Mouse (Mus musculus) heart, postnatal 0 days (tissue): ENCODE measurements around the gene Higd1b. TPM values are rescaled to one million over a fixed set of nuclear protein-coding genes. Genes with fewer than 3 reads are reported as not detected.

Experiments used
- ATAC-seq: fragments of 200-750 bp; cut with Nextera tagmentation; 2 replicates; pipeline ENCODE4 v1.8.0; 2017; ENCODE audit warnings: low read depth, moderate number of reproducible peaks, moderate library complexity; ENCODE audit not compliant: insufficient read depth
- DNase-seq: peaks from one replicate; pipeline ENCODE4 v3.0.0-alpha.2; 2016; ENCODE audit warnings: low spot score
- H3K27ac ChIP-seq: fragments of 300-500 bp; sonication (generic); 2 replicates; pipeline ENCODE4 v1.5.1; 2014; ENCODE audit warnings: low read depth, mild to moderate bottlenecking
- H3K27me3 ChIP-seq: fragments of 300-500 bp; sonication (generic); 2 replicates; pipeline ENCODE4 v1.6.1; 2014; ENCODE audit warnings: low read length, mixed read lengths; ENCODE audit not compliant: control insufficient read depth, insufficient read depth
- H3K36me3 ChIP-seq: fragments of 300-500 bp; sonication (generic); replicated peaks from 2 replicates; pipeline ENCODE4 v1.6.1; 2014; ENCODE audit warnings: low read length, mixed read lengths; ENCODE audit not compliant: control insufficient read depth, insufficient read depth
- H3K4me1 ChIP-seq: fragments of 300-500 bp; sonication (generic); 2 replicates; pipeline ENCODE4 v1.6.1; 2014; ENCODE audit warnings: antibody characterized with exemption; ENCODE audit not compliant: control insufficient read depth, insufficient read depth
- H3K4me2 ChIP-seq: fragments of 300-500 bp; sonication (generic); 2 replicates; pipeline ENCODE4 v1.6.1; 2014; ENCODE audit warnings: low read depth, mild to moderate bottlenecking, low read length, moderate library complexity
- H3K4me3 ChIP-seq: fragments of 300-500 bp; sonication (generic); 2 replicates; pipeline ENCODE4 v1.5.1; 2014; ENCODE audit warnings: low read depth, low read length
- H3K9ac ChIP-seq: fragments of 300-500 bp; sonication (generic); replicated peaks from 2 replicates; pipeline ENCODE4 v1.6.1; 2014; ENCODE audit warnings: low read depth, low read length, mixed read lengths
- H3K9me3 ChIP-seq: fragments of 300-500 bp; sonication (generic); replicated peaks from 2 replicates; pipeline ENCODE4 v1.6.1; 2016; ENCODE audit warnings: low read length; ENCODE audit not compliant: control insufficient read depth
- CTCF ChIP-seq: IDR thresholded peaks from 2 replicates; pipeline ENCODE4 v1.5.1; 2016; ENCODE audit warnings: antibody characterized with exemption, control low read depth, low read depth
- EP300 ChIP-seq: IDR thresholded peaks from 2 replicates; pipeline ENCODE4 v1.6.1; 2016; ENCODE audit warnings: antibody characterized with exemption, low read depth
- WGBS: fragments of 180-500 bp; shearing (Covaris S2); extraction: QIAGEN DNeasy Blood & Tissue Kit; methylation state at CpG from one replicate; pipeline ENCODE4 v1.1.7; 2014; 5-methylcytosine and 5-hydroxymethylcytosine counted together
- polyA plus RNA-seq: library from polyadenylated mRNA; unstranded; fragments of >200 nt; fragmentation: Nextera tagmentation; extraction: Ambion mirVana; gene quantifications from 2 replicates; pipeline ENCODE4 v1.2.1, GENCODE M21; 2015
- total RNA-seq: library from RNA; depleted of rRNA; stranded (reverse); fragments of >200 nt; gene quantifications from 2 replicates; pipeline ENCODE4 v1.2.3, GENCODE M21; 2014; ENCODE audit warnings: low replicate concordance; rRNA removed

The Higd1b gene
- total and polyA plus RNA-seq, 2 experiments from 2014 or later = 11.7 to 38.7 TPM

DNA sequence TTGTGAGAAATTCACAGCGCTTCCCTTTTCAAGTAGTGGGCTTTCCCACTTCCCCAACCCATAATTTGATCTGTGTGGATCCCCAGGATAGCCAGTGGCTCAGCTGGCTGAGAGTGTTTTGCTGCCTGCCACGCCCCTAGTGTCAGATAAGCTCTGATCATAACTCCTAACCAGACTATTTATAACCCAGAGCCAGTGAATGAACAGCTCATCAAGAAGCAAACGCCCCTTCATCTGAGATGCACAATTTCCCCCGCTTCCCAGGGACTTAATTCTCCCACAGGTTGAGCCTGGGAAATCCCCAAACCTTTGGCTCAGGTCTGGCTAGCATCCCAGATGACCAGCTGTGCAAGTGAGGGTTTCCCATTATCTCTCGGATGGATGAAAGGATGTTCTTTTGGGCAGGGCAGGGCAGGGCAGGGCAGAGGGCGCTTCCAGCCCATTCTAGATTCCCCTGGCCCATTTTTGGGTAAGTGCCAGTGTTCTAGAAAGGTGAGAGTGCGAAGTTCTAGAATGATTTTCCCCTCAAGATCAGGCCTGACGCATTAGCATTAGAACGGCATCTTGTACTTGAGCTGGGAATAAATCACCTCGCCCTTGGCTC lies 49.1 kb downstream of the Higd1b start, which contains the start of gene Fam187a:
TSS of gene Fam187a (plus strand) at position 554 of the 604 bp plus-strand sequence.
- TF ChIP-seq EP300 (no peak), CTCF (no peak)
- Histone ChIP-seq H3K4me3 (no peak within 1 kb of the TSS), H3K4me2 (no peak within 1 kb of the TSS), H3K9me3 (no peaks in the 10 kb centered on the region), H3K27me3 (0 out of 2 replicates have a peak, but pooled peaks cover 4% of the 10 kb centered on the region), H3K9ac (no peak within 1 kb of the TSS), H3K36me3 (no peaks in the 10 kb centered on the region), H3K27ac (no peak within 1 kb of the TSS), H3K4me1 (peaks cover 19% of the 10 kb centered on the region)
- DNase-seq = peak; percentile 16
- 40% methylated on average over 10 of the region's 10 CpGs for WGBS
- no peak for ATAC-seq

DNA sequence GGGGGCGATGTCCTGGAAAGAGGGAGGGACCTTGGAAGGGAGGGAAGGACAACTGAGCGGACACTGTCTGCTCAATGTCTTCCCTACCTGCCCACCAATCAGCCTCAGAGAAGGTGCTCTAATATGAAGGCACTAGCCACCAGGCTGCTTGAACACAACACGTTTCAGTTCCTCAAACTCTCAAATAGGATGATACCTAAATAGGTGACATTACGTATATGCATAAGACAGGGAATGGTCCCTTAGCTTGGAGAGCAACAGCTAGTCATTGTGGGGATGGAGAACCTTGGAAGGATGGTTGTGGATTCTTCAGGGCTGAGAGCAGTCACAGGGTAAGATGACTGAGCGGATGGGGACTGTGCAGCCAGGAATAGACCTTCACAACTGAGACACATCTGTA lies 51.8 kb downstream of the Higd1b start:
- WGBS = 74% methylated on average over 5 of the region's 5 CpGs

More for the DNA sequence above, 51.8 kb downstream of the Higd1b start:
- Histone ChIP-seq H3K27me3 (peaks cover 5% of the 10 kb centered on the region; the same call in 1 of the 2 replicates), H3K9me3 (no peaks in the 10 kb centered on the region), H3K4me1 (peaks cover 9% of the 10 kb centered on the region), H3K9ac (no peak overlapping the region), H3K36me3 (no peaks in the 10 kb centered on the region), H3K4me3 (no peak overlapping the region), H3K27ac (no peak overlapping the region), H3K4me2 (no peak overlapping the region)
- no peak for TF ChIP-seq CTCF
- DNase-seq (no peak), ATAC-seq (no peak)

Other genes with a start within 250 kb of the Higd1b start
- 38.1 and 47.1 TPM in 2 replicates for gene Fzd2, start 231.5 kb upstream of the Higd1b start, total RNA-seq
- 6.5 and 7.0 TPM in 2 replicates for gene Fzd2, start 231.5 kb upstream of the Higd1b start, polyA plus RNA-seq
- gene Meioc, start 172.1 kb upstream of the Higd1b start, total RNA-seq = 0.04 TPM in 1 of 2 replicates, not detected in the other
- gene Meioc, start 172.1 kb upstream of the Higd1b start, polyA plus RNA-seq = 0.12 and 0.15 TPM in 2 replicates
- gene Ccdc43, start 138.1 kb upstream of the Higd1b start, total RNA-seq = 14.2 and 20.8 TPM in 2 replicates
- gene Ccdc43, start 138.1 kb upstream of the Higd1b start, polyA plus RNA-seq = 25.5 and 28.8 TPM in 2 replicates
- 7.4 and 13.6 TPM in 2 replicates for gene Adam11, start 74.4 kb upstream of the Higd1b start, total RNA-seq
- gene Adam11, start 74.4 kb upstream of the Higd1b start, polyA plus RNA-seq = 3.2 and 3.4 TPM in 2 replicates
- 19.2 and 29.4 TPM in 2 replicates for gene Gjc1, start 16.1 kb upstream of the Higd1b start, total RNA-seq
- gene Gjc1, start 16.1 kb upstream of the Higd1b start, polyA plus RNA-seq = 41.1 and 42.7 TPM in 2 replicates
- gene Eftud2, start 45.1 kb downstream of the Higd1b start, total RNA-seq = 36.6 and 42.6 TPM in 2 replicates
- gene Eftud2, start 45.1 kb downstream of the Higd1b start, polyA plus RNA-seq = 56.7 and 59.1 TPM in 2 replicates
- gene Ccdc103, start 45.4 kb downstream of the Higd1b start, total RNA-seq = not detected in 2 replicates
- 0.66 and 0.75 TPM in 2 replicates for gene Ccdc103, start 45.4 kb downstream of the Higd1b start, polyA plus RNA-seq
- gene Fam187a, start 49.3 kb downstream of the Higd1b start, total RNA-seq = not detected in 2 replicates
- gene Fam187a, start 49.3 kb downstream of the Higd1b start, polyA plus RNA-seq = not detected in 2 replicates
- gene Gfap, start 65.1 kb downstream of the Higd1b start, total RNA-seq = 0.46 TPM in 1 of 2 replicates, not detected in the other
- gene Gfap, start 65.1 kb downstream of the Higd1b start, polyA plus RNA-seq = 0.04 and 0.10 TPM in 2 replicates
- gene Kif18b, start 89.3 kb downstream of the Higd1b start, total RNA-seq = 9.6 and 24.5 TPM in 2 replicates
- 1.2 and 1.3 TPM in 2 replicates for gene Kif18b, start 89.3 kb downstream of the Higd1b start, polyA plus RNA-seq
- 1.1 TPM in 1 of 2 replicates, not detected in the other for gene C1ql1, start 110.8 kb downstream of the Higd1b start, total RNA-seq
- gene C1ql1, start 110.8 kb downstream of the Higd1b start, polyA plus RNA-seq = 0.10 TPM in 1 of 2 replicates, not detected in the other
- 47.6 and 63.6 TPM in 2 replicates for gene Nmt1, start 192.3 kb downstream of the Higd1b start, total RNA-seq
- gene Nmt1, start 192.3 kb downstream of the Higd1b start, polyA plus RNA-seq = 46.6 and 50.0 TPM in 2 replicates
- gene Dcakd, start 192.5 kb downstream of the Higd1b start, total RNA-seq = 53.5 and 64.0 TPM in 2 replicates
- gene Dcakd, start 192.5 kb downstream of the Higd1b start, polyA plus RNA-seq = 45.2 and 50.4 TPM in 2 replicates